Mouse (Mus musculus) liver, postnatal 0 days (tissue): ENCODE data around the gene 1600014C23Rik.

Experiments
- CTCF ChIP-seq: sonication (generic); IDR thresholded peaks from 2 replicates; pipeline ENCODE4 v1.5.1; 2016; ENCODE audit warnings: antibody characterized with exemption, low read depth
- EP300 ChIP-seq: IDR thresholded peaks from 2 replicates; pipeline ENCODE4 v1.6.1; 2016; ENCODE audit warnings: antibody characterized with exemption, low read depth, mild to moderate bottlenecking

DNA sequence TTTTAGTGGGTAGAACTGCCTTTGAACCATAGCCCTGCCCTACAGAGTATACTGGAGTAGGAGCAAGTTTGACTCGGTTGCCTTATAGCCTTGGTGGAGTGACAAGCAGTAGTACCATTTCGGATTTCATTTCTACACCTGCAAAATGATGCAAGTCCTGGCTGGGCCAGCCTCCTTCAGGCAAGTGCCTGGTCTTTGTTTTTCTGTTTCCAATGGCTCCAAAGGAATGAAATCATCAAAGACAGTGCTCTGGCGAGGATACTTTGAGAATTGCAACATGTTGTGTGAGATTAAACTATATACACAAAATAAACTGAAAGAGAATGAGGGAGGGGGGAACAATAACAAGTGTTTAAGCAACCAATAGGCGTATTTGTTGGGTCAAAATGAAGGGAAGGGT lies 43.6 kb downstream of the 1600014C23Rik start:
- no peak for TF ChIP-seq CTCF
- no peak for TF ChIP-seq EP300
